Mouse (Mus musculus) forebrain, postnatal 0 days (tissue): ENCODE measurements around the gene Akap6. TPM values are rescaled to one million over a fixed set of nuclear protein-coding genes. Genes with fewer than 3 reads are reported as not detected.

Source experiments
- ATAC-seq: fragments of 200-750 bp; cut with Nextera tagmentation; 2 replicates; pipeline ENCODE4 v1.8.0; 2017; ENCODE audit warnings: mild to moderate bottlenecking, moderate library complexity
- DNase-seq: peaks from one replicate; pipeline ENCODE4 v3.0.0-alpha.2; 2015
- H3K27ac ChIP-seq: fragments of 300-500 bp; sonication (generic); 2 replicates; pipeline ENCODE4 v1.5.1; 2014; ENCODE audit warnings: low read depth, mild to moderate bottlenecking, antibody characterized with exemption, low read length, moderate library complexity, mixed read lengths
- H3K27me3 ChIP-seq: fragments of 300-500 bp; sonication (generic); 2 replicates; pipeline ENCODE4 v1.6.1; 2014; ENCODE audit warnings: mild to moderate bottlenecking, low read length, mixed read lengths; ENCODE audit not compliant: insufficient read depth
- H3K36me3 ChIP-seq: fragments of 300-500 bp; sonication (generic); 2 replicates; pipeline ENCODE4 v1.6.1; 2014; ENCODE audit warnings: mild to moderate bottlenecking, moderate library complexity; ENCODE audit not compliant: insufficient read depth
- H3K4me1 ChIP-seq: fragments of 300-500 bp; sonication (generic); 2 replicates; pipeline ENCODE4 v1.6.1; 2014; ENCODE audit warnings: antibody characterized with exemption; ENCODE audit not compliant: insufficient read depth
- H3K4me2 ChIP-seq: fragments of 300-500 bp; sonication (generic); 2 replicates; pipeline ENCODE4 v1.6.1; 2014; ENCODE audit warnings: low read depth, mild to moderate bottlenecking, moderate library complexity
- H3K4me3 ChIP-seq: fragments of 300-500 bp; sonication (generic); 2 replicates; pipeline ENCODE4 v1.5.1; 2014; ENCODE audit warnings: low read depth, low read length, mixed read lengths
- H3K9ac ChIP-seq: fragments of 300-500 bp; sonication (generic); 2 replicates; pipeline ENCODE4 v1.6.1; 2014; ENCODE audit warnings: mild to moderate bottlenecking
- H3K9me3 ChIP-seq: fragments of 300-500 bp; sonication (generic); 2 replicates; pipeline ENCODE4 v1.6.1; 2016; ENCODE audit warnings: low read length
- CTCF ChIP-seq: sonication (generic); IDR thresholded peaks from 2 replicates; pipeline ENCODE4 v1.5.1; 2016; ENCODE audit warnings: antibody characterized with exemption, control low read depth, low read depth
- WGBS: fragments of 180-500 bp; shearing (Covaris S2); extraction: QIAGEN DNeasy Blood & Tissue Kit; methylation state at CpG from one replicate; pipeline ENCODE4 v1.1.7; 2014; 5-methylcytosine and 5-hydroxymethylcytosine counted together
- polyA plus RNA-seq: library from polyadenylated mRNA; unstranded; fragments of >200 nt; fragmentation: Nextera tagmentation; extraction: Ambion mirVana; gene quantifications from 2 replicates; pipeline ENCODE4 v1.2.1, GENCODE M21; 2015
- total RNA-seq: library from RNA; depleted of rRNA; stranded (reverse); fragments of >200 nt; gene quantifications from 2 replicates; pipeline ENCODE4 v1.2.3, GENCODE M21; 2014

Akap6 gene
- total and polyA plus RNA-seq, 2 experiments from 2014 or later = 14.4 to 68.9 TPM

GRCm38 (mm10) chr12:53085789-53086188, 386.6 kb downstream of the Akap6 start:
- DNase-seq (no peak), ATAC-seq (no peak)
- no peaks in the 10 kb centered on the region for H3K4me1 ChIP-seq
- no peak overlapping the region for H3K4me2 ChIP-seq
- TF ChIP-seq CTCF = no peak
- H3K9me3 ChIP-seq = no peaks in the 10 kb centered on the region
- no peaks in the 10 kb centered on the region for H3K36me3 ChIP-seq
- WGBS = 59% methylated on average over 3 of the region's 3 CpGs
- H3K9ac ChIP-seq = no peak overlapping the region
- no peak overlapping the region for H3K27ac ChIP-seq
- no peak overlapping the region for H3K4me3 ChIP-seq
- H3K27me3 ChIP-seq = no peaks in the 10 kb centered on the region

- Histone ChIP-seq H3K4me3 (no peak overlapping the region), H3K4me1 (no peaks in the 10 kb centered on the region), H3K4me2 (no peak overlapping the region), H3K27me3 (no peaks in the 10 kb centered on the region), H3K9ac (no peak overlapping the region), H3K27ac (no peak overlapping the region), H3K36me3 (no peaks in the 10 kb centered on the region), H3K9me3 (no peaks in the 10 kb centered on the region)
- WGBS = 43% methylated on average over 10 of the region's 10 CpGs
- no peak for DNase-seq
- ATAC-seq = no peak
- no peak for TF ChIP-seq CTCF
Observed at GRCm38 (mm10) chr12:53112276-53112675, 413.1 kb downstream of the Akap6 start.

GRCm38 (mm10) chr12:53119352-53119751, 420.2 kb downstream of the Akap6 start:
- H3K27ac ChIP-seq = no peak overlapping the region
- ATAC-seq (no peak), DNase-seq (no peak)
- H3K9ac ChIP-seq = no peak overlapping the region
- WGBS = 16% methylated on average over 4 of the region's 4 CpGs
- H3K4me3 ChIP-seq = no peak overlapping the region
- H3K4me2 ChIP-seq = no peak overlapping the region
- TF ChIP-seq CTCF = no peak
- peaks cover 8% of the 10 kb centered on the region; the same call in 1 of the 2 replicates for H3K4me1 ChIP-seq
- H3K36me3 ChIP-seq = peaks cover 4% of the 10 kb centered on the region
- no peaks in the 10 kb centered on the region for H3K27me3 ChIP-seq
- H3K9me3 ChIP-seq = no peaks in the 10 kb centered on the region

- no peak overlapping the region for H3K9ac ChIP-seq
- peak; percentile 93 for ATAC-seq
- peaks cover 14% of the 10 kb centered on the region; the same call in 1 of the 2 replicates for H3K4me1 ChIP-seq
- H3K27me3 ChIP-seq = no peaks in the 10 kb centered on the region
- no peaks in the 10 kb centered on the region for H3K9me3 ChIP-seq
- peak; percentile 86 for DNase-seq
- peak overlapping the region; percentile 55; the same call in 1 of the 2 replicates for H3K27ac ChIP-seq
- TF ChIP-seq CTCF = no peak
- no peaks in the 10 kb centered on the region; the same call in 1 of the 2 replicates for H3K36me3 ChIP-seq
- 15% methylated on average over 7 of the region's 7 CpGs for WGBS
- H3K4me2 ChIP-seq = peak overlapping the region; percentile 28; the same call in 1 of the 2 replicates
- 0 out of 2 replicates have a peak overlapping the region, but pooled peaks have one; percentile 2 for H3K4me3 ChIP-seq
Observed at GRCm38 (mm10) chr12:53124131-53124530, 424.9 kb downstream of the Akap6 start.

GRCm38 (mm10) chr12:53124696-53125095, 425.5 kb downstream of the Akap6 start:
- Histone ChIP-seq H3K27me3 (no peaks in the 10 kb centered on the region), H3K9me3 (no peaks in the 10 kb centered on the region), H3K4me3 (no peak overlapping the region), H3K4me2 (peak overlapping the region; percentile 28; the same call in 1 of the 2 replicates), H3K9ac (no peak overlapping the region), H3K4me1 (peaks cover 14% of the 10 kb centered on the region; the same call in 1 of the 2 replicates), H3K36me3 (no peaks in the 10 kb centered on the region; the same call in 1 of the 2 replicates), H3K27ac (0 out of 2 replicates have a peak overlapping the region, but pooled peaks have one; percentile 55)
- no peak for TF ChIP-seq CTCF
- peak; percentile 47 for DNase-seq
- ATAC-seq = peak; percentile 62
- 8% methylated on average over 1 of the region's 1 CpGs for WGBS

- Histone ChIP-seq H3K4me3 (no peak overlapping the region), H3K9me3 (no peaks in the 10 kb centered on the region), H3K9ac (no peak overlapping the region), H3K27me3 (no peaks in the 10 kb centered on the region), H3K27ac (peak overlapping the region; percentile 21; the same call in 1 of the 2 replicates), H3K4me2 (no peak overlapping the region), H3K4me1 (peaks cover 14% of the 10 kb centered on the region; the same call in 1 of the 2 replicates), H3K36me3 (no peaks in the 10 kb centered on the region; the same call in 1 of the 2 replicates)
- DNase-seq = no peak
- TF ChIP-seq CTCF = no peak
- ATAC-seq = no peak
- WGBS = 22% methylated on average over 4 of the region's 4 CpGs
Observed at GRCm38 (mm10) chr12:53125286-53125685, 426.1 kb downstream of the Akap6 start.

GRCm38 (mm10) chr12:53134196-53134595, 435.0 kb downstream of the Akap6 start:
- DNase-seq = no peak
- H3K27ac ChIP-seq = no peak overlapping the region
- no peak overlapping the region for H3K4me3 ChIP-seq
- WGBS = 74% methylated on average over 2 of the region's 2 CpGs
- no peak overlapping the region for H3K9ac ChIP-seq
- H3K9me3 ChIP-seq = no peaks in the 10 kb centered on the region
- no peak overlapping the region for H3K4me2 ChIP-seq
- H3K36me3 ChIP-seq = peaks cover under 1% of the 10 kb centered on the region; the same call in 1 of the 2 replicates
- H3K27me3 ChIP-seq = no peaks in the 10 kb centered on the region
- ATAC-seq = no peak
- no peaks in the 10 kb centered on the region for H3K4me1 ChIP-seq
- TF ChIP-seq CTCF = no peak
